Mouse (Mus musculus) lung, postnatal 14 days (tissue): ENCODE data around the gene Hsd17b2.

Experiments used
- DNase-seq: peaks from one replicate; pipeline ENCODE4 v3.0.0; 2021

The Hsd17b2 gene

GRCm38 (mm10) chr8:117701859-117702258 lies at the start of gene Hsd17b2:
Gene Hsd17b2 (plus strand): TSS chr8:117701904.
- no peak for DNase-seq

- DNase-seq: no peak
These were observed 49.4 kb upstream of the Hsd17b2 start for GRCm38 (mm10) chr8:117652318-117652717.

- no peak for DNase-seq
These were observed 42.7 kb upstream of the Hsd17b2 start for GRCm38 (mm10) chr8:117658990-117659389.

GRCm38 (mm10) chr8:117660358-117661031 lies 41.2 kb upstream of the Hsd17b2 start:
- peak; percentile 7 for DNase-seq

- DNase-seq: no peak
These were observed 34.2 kb upstream of the Hsd17b2 start for GRCm38 (mm10) chr8:117667349-117668124.

- no peak for DNase-seq
These were observed 31.2 kb upstream of the Hsd17b2 start for GRCm38 (mm10) chr8:117670461-117670860.

GRCm38 (mm10) chr8:117672558-117672957 lies 29.1 kb upstream of the Hsd17b2 start:
- DNase-seq: no peak

GRCm38 (mm10) chr8:117673430-117673830 lies 28.3 kb upstream of the Hsd17b2 start, which contains the start of gene Sdr42e1:
Gene Sdr42e1 (minus strand): TSS chr8:117673689.
- DNase-seq: peak; percentile 54

- no peak for DNase-seq
These were observed 26.5 kb upstream of the Hsd17b2 start for GRCm38 (mm10) chr8:117675171-117675570.

GRCm38 (mm10) chr8:117676460-117676859 lies 25.2 kb upstream of the Hsd17b2 start:
- DNase-seq: no peak

GRCm38 (mm10) chr8:117677011-117677410 lies 24.7 kb upstream of the Hsd17b2 start:
- DNase-seq: no peak

GRCm38 (mm10) chr8:117678650-117679049 lies 23.1 kb upstream of the Hsd17b2 start:
- DNase-seq: no peak

GRCm38 (mm10) chr8:117683925-117684472 lies 17.7 kb upstream of the Hsd17b2 start:
- DNase-seq: no peak

GRCm38 (mm10) chr8:117684504-117684903 lies 17.2 kb upstream of the Hsd17b2 start:
- DNase-seq: no peak

GRCm38 (mm10) chr8:117687890-117688289 lies 13.8 kb upstream of the Hsd17b2 start:
- no peak for DNase-seq

- DNase-seq: no peak
These were observed 9.6 kb upstream of the Hsd17b2 start for GRCm38 (mm10) chr8:117692131-117692530.

GRCm38 (mm10) chr8:117695636-117696035 lies 6.1 kb upstream of the Hsd17b2 start:
- no peak for DNase-seq

GRCm38 (mm10) chr8:117697248-117697647 lies 4.5 kb upstream of the Hsd17b2 start:
- peak; percentile 25 for DNase-seq

GRCm38 (mm10) chr8:117700699-117701098 lies 1.0 kb upstream of the Hsd17b2 start:
- DNase-seq: no peak

GRCm38 (mm10) chr8:117701246-117701645 lies 458 bp upstream of the Hsd17b2 start:
- no peak for DNase-seq

GRCm38 (mm10) chr8:117702701-117703100 lies 997 bp downstream of the Hsd17b2 start:
- no peak for DNase-seq

GRCm38 (mm10) chr8:117706141-117706540 lies 4.4 kb downstream of the Hsd17b2 start:
- DNase-seq: no peak

- DNase-seq: no peak
These were observed 10.5 kb downstream of the Hsd17b2 start for GRCm38 (mm10) chr8:117712226-117712625.

GRCm38 (mm10) chr8:117714604-117715003 lies 12.9 kb downstream of the Hsd17b2 start:
- DNase-seq: no peak
